Mouse (Mus musculus) stomach, embryonic 16.5 days (tissue): ENCODE measurements around the gene Med12l. TPM values are rescaled to one million over a fixed set of nuclear protein-coding genes. Genes with fewer than 3 reads are reported as not detected.

Experiments
- ATAC-seq: fragments of 200-750 bp; cut with Nextera tagmentation; 2 replicates; pipeline ENCODE4 v1.8.0; 2017; ENCODE audit warnings: moderate number of reproducible peaks, moderate TSS enrichment; ENCODE audit not compliant: insufficient read depth, low FRiP score
- H3K27ac ChIP-seq: fragments of 300-500 bp; sonication (generic); 2 replicates; pipeline ENCODE4 v1.5.1; 2014; ENCODE audit warnings: low read length
- H3K27me3 ChIP-seq: fragments of 300-500 bp; sonication (generic); 2 replicates; pipeline ENCODE4 v1.6.1; 2014; ENCODE audit warnings: low read length, control low read depth, mixed read lengths; ENCODE audit not compliant: control insufficient read depth, insufficient read depth
- H3K36me3 ChIP-seq: fragments of 300-500 bp; sonication (generic); 2 replicates; pipeline ENCODE4 v1.6.1; 2014; ENCODE audit warnings: low read length; ENCODE audit not compliant: control insufficient read depth, insufficient read depth
- H3K4me1 ChIP-seq: fragments of 300-500 bp; sonication (generic); 2 replicates; pipeline ENCODE4 v1.6.1; 2014; ENCODE audit warnings: low read length, control low read depth, mixed read lengths; ENCODE audit not compliant: control insufficient read depth, insufficient read depth
- H3K4me2 ChIP-seq: fragments of 300-500 bp; sonication (generic); 2 replicates; pipeline ENCODE4 v1.6.1; 2014; ENCODE audit warnings: low read depth, low read length, mixed read lengths
- H3K4me3 ChIP-seq: fragments of 300-500 bp; sonication (generic); replicated peaks from 2 replicates; pipeline ENCODE4 v1.5.1; 2014; ENCODE audit warnings: mild to moderate bottlenecking, low read length
- H3K9ac ChIP-seq: fragments of 300-500 bp; sonication (generic); 2 replicates; pipeline ENCODE4 v1.6.1; 2014; ENCODE audit warnings: low read length
- H3K9me3 ChIP-seq: fragments of 300-500 bp; sonication (generic); replicated peaks from 2 replicates; pipeline ENCODE4 v1.6.1; 2016; ENCODE audit warnings: low read length, control low read depth; ENCODE audit not compliant: control insufficient read depth
- WGBS: fragments of 180-500 bp; shearing (Covaris S2); extraction: QIAGEN DNeasy Blood & Tissue Kit; methylation state at CpG from one replicate; pipeline ENCODE4 v1.1.7; 2014; 5-methylcytosine and 5-hydroxymethylcytosine counted together
- polyA plus RNA-seq: library from polyadenylated mRNA; unstranded; fragments of >200 nt; fragmentation: Nextera tagmentation; extraction: Ambion mirVana; gene quantifications from 2 replicates; pipeline ENCODE4 v1.2.1, GENCODE M21; 2015

Med12l gene
- polyA plus RNA-seq, 1 experiment from 2014 or later, result 1.2 TPM

DNA sequence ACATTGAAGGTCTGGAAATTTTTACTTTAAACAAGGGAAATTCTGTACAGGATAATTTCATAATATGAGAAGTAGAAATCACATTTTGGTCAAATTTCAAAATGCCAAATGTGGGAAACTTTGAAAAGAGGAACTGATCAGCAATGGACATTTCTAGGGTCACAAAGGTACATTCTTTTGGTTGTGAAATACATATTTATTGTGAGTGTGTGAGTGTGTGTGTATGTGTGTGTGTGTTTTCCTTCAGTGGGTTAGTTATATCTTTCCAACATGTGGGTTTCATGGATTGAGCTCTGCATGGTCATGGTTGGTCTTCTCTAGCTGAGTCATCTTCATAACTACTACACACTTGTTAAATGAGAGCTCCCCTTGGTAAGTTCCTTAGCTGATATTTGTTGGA lies 206.8 kb downstream of the Med12l start:
- Histone ChIP-seq H3K9ac (no peak overlapping the region), H3K9me3 (no peaks in the 10 kb centered on the region), H3K4me1 (peaks cover 4% of the 10 kb centered on the region; the same call in 1 of the 2 replicates), H3K36me3 (no peaks in the 10 kb centered on the region), H3K27me3 (no peaks in the 10 kb centered on the region), H3K4me2 (no peak overlapping the region), H3K4me3 (no peak overlapping the region), H3K27ac (no peak overlapping the region)
- ATAC-seq, result no peak

DNA sequence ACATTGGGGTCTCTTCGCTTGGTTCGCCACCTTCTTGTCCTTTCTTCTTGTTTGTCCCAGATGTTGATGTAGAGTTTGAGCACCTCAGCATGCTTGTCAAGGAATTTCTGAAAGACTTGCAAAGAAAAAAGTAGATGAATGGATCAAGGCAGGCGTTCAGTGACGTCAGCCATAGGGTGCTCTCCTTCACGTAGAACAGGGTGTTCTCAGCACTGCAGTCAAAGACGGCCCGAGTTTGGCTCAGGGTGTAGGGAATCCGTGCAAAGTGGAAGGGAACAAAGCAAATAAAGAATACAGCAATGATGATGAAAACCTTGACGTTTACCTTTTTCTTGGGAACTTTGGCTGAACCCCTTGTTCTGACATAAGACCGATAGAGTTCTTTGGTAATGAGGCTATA lies 211.6 kb downstream of the Med12l start:
- Histone ChIP-seq H3K9me3 (no peaks in the 10 kb centered on the region), H3K4me3 (no peak overlapping the region), H3K4me1 (no peaks in the 10 kb centered on the region), H3K27ac (no peak overlapping the region), H3K36me3 (no peaks in the 10 kb centered on the region), H3K27me3 (no peaks in the 10 kb centered on the region), H3K9ac (no peak overlapping the region), H3K4me2 (no peak overlapping the region)
- no peak for ATAC-seq
- 82% methylated on average over 10 of the region's 10 CpGs for WGBS

DNA sequence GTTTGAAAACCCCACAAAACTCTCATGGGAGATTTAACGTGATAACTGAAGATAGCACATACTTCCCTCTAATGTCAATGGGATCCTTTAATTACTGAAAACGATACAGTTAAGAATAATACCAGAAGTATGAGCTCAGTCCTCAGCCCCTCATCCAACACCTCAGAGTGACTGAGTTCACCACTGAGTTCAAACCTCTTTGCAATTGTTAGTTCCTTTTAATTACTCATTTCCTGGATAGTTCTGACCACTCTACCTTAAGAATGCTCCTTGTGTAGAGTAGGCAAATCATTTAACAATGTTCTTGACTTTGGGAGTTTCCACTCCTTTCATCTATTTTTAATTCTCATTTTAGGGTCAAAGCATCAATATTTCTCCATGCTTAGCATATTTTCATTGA lies 213.7 kb downstream of the Med12l start:
- ATAC-seq, result no peak
- no peaks in the 10 kb centered on the region for H3K36me3 ChIP-seq

DNA sequence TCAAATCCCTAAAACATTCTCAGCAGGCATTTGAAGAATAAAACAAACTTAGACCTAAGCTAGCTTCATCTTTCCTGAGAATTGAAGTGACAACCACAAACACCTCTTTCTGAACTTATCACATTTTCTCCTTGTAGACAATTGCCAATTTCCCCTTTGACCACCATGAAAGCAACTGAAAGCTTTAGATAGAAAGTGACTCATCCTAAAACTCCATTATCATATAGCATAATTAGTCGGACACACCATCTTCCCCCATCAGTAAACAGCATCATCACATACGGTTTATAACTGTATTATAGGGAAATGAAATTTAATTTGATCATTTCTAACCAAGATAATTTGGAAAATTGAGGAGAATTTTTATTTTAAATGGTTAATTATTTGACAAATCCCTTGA lies 216.7 kb downstream of the Med12l start:
- no peak for ATAC-seq
- H3K9me3 ChIP-seq, result no peaks in the 10 kb centered on the region
- no peak overlapping the region for H3K27ac ChIP-seq
- no peak overlapping the region for H3K4me3 ChIP-seq
- WGBS, result 81% methylated on average over 2 of the region's 2 CpGs
- no peaks in the 10 kb centered on the region for H3K36me3 ChIP-seq
- H3K9ac ChIP-seq, result no peak overlapping the region
- 0 out of 2 replicates have a peak, but pooled peaks cover 4% of the 10 kb centered on the region for H3K4me1 ChIP-seq
- no peaks in the 10 kb centered on the region for H3K27me3 ChIP-seq
- no peak overlapping the region for H3K4me2 ChIP-seq

More for the DNA sequence above, 213.7 kb downstream of the Med12l start:
- H3K9ac ChIP-seq, result no peak overlapping the region
- H3K4me2 ChIP-seq, result no peak overlapping the region
- 79% methylated on average over 2 of the region's 2 CpGs for whole genome bisulfite sequencing
- H3K27ac ChIP-seq, result no peak overlapping the region
- H3K27me3 ChIP-seq, result no peaks in the 10 kb centered on the region
- H3K4me1 ChIP-seq, result no peaks in the 10 kb centered on the region
- H3K9me3 ChIP-seq, result no peaks in the 10 kb centered on the region
- H3K4me3 ChIP-seq, result no peak overlapping the region

DNA sequence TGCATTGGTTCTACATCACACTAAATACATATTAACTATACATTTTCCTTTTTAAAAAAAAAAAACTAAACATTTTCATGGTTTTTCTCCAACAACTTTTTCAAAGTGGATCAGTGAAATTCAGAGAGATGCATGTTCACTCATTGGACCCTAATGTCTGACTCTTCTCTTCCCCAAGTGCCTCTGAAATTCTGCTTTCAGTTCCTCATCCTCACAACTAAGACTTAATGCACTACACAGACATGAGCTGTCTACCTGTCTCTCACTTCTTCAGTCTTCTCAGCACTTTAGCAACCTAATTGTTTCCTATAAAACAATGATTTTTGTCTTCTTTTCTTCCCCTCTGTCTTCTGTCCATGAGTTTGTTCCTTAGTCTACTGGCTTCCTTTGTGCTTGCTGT lies 219.8 kb downstream of the Med12l start:
- Histone ChIP-seq H3K36me3 (no peaks in the 10 kb centered on the region), H3K27ac (no peak overlapping the region), H3K4me2 (no peak overlapping the region), H3K4me3 (no peak overlapping the region), H3K4me1 (0 out of 2 replicates have a peak, but pooled peaks cover 4% of the 10 kb centered on the region), H3K9me3 (no peaks in the 10 kb centered on the region), H3K9ac (no peak overlapping the region), H3K27me3 (no peaks in the 10 kb centered on the region)
- ATAC-seq, result no peak

DNA sequence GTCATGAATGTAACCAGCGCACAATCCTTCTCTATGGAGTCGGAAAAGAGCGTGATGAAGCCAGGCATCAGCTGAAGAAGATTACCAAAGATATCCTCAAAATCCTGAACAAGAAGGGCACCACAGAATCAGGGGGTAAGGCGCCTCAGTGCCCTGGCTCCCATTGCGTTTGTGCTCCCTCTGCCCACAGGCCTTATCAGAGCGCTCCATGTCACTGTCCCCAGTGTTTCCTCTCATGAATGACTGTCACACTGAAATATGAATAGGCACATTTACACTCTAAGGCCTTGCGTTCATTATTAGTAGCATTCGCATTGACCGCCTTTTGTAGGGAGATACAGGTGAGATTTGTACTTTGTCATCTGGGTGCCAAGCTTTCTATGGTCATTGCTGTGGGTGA lies 222.1 kb downstream of the Med12l start:
- H3K4me3 ChIP-seq, result no peak overlapping the region
- ATAC-seq, result no peak
- H3K27me3 ChIP-seq, result no peaks in the 10 kb centered on the region
- no peak overlapping the region for H3K9ac ChIP-seq
- H3K9me3 ChIP-seq, result no peaks in the 10 kb centered on the region
- H3K4me2 ChIP-seq, result no peak overlapping the region
- no peaks in the 10 kb centered on the region for H3K36me3 ChIP-seq
- 0 out of 2 replicates have a peak, but pooled peaks cover 4% of the 10 kb centered on the region for H3K4me1 ChIP-seq
- 95% methylated on average over 9 of the region's 9 CpGs for WGBS
- H3K27ac ChIP-seq, result no peak overlapping the region

DNA sequence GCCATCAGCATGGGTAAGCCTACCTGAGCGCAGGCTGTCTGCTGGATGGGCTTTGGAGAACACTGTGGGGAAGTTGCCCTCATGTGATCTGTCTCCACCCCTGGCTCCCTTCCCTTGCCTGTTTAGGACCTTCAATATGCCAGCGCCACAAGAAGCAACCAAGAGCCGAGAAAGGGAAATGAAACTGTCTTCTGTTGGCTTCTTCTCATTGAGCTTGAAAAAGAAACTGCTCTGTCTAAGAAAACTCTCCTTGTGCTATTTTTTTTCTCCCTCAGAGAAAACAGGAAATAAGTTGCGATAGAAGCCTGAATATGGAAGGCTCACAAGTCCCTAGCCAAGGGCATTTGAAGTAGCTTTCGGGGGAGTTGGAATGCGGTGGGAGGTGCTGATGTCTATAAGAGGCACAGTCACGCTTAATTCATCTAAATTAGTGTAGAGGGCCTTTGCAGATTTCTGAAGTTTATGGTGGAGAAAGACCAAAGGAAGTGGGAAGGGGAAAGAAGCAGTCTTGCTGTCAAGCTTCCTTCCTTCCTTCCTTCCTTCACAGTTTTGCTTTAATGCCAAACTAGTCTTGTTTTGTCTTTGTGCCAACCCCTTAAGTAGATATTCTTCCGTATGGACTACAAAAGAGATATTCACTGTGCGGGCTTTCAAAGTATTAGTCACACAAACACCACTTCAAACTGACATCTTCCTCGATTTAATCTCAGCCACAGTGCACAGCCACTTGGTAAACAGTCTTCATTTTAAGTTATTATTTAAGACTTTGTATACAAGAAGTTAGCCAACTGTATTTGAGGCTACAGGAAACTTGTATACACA lies 223.3 kb downstream of the Med12l start:
- Histone ChIP-seq H3K4me2 (0 out of 2 replicates have a peak overlapping the region, but pooled peaks have one; percentile 6), H3K4me3 (no peak overlapping the region), H3K4me1 (0 out of 2 replicates have a peak, but pooled peaks cover 4% of the 10 kb centered on the region), H3K9me3 (no peaks in the 10 kb centered on the region), H3K36me3 (no peaks in the 10 kb centered on the region), H3K27ac (peak overlapping the region; percentile 73), H3K9ac (no peak overlapping the region), H3K27me3 (no peaks in the 10 kb centered on the region)
- ATAC-seq, result peak; percentile 56
- WGBS, result 49% methylated on average over 10 of the region's 10 CpGs

DNA sequence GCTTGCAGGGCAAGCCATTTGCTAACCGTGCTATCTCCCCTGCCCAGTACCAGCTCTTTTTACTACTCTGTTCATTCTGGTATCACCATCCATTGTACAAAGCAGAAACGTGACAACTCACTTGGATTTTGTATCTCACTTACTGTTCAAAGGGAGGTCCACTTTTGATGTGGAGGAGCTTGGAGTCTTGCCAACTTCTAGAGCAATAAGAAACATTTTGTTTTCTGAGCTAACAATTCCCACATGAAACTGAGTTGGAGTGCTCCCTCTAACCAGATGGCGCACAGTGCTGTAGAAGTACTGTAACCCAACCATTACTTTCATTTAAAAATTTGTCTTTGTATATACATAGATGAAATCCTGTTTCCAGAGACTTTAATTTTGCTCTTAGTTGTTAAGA lies 225.3 kb downstream of the Med12l start:
- no peak for ATAC-seq
- H3K27ac ChIP-seq, result no peak overlapping the region

DNA sequence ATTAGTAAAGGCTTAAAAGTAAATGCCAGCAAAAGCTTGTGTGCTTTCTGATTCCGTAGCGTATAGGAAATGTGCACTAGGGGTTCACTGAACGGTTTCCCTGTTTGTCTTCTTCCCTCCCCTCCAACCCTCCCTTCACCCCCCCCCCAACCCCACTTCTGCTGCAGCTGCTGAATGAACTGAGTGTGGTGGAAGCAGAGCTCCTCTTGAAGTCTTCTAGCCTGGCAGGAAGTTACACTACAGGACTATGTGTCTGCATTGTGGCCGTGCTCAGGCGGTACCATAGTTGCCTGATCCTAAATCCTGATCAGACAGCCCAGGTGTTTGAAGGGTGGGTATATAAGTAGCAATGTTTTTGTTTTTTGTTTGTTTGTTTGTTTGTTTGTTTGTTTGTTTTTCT lies 229.3 kb downstream of the Med12l start:
- Histone ChIP-seq H3K27me3 (no peaks in the 10 kb centered on the region), H3K27ac (no peak overlapping the region), H3K36me3 (no peaks in the 10 kb centered on the region), H3K9me3 (no peaks in the 10 kb centered on the region), H3K9ac (no peak overlapping the region), H3K4me3 (no peak overlapping the region), H3K4me1 (no peaks in the 10 kb centered on the region), H3K4me2 (no peak overlapping the region)
- 59% methylated on average over 5 of the region's 5 CpGs for WGBS
- ATAC-seq, result no peak

More for the DNA sequence above, 225.3 kb downstream of the Med12l start:
- 67% methylated on average over 3 of the region's 3 CpGs for WGBS
- H3K4me3 ChIP-seq, result no peak overlapping the region
- 0 out of 2 replicates have a peak, but pooled peaks cover 4% of the 10 kb centered on the region for H3K4me1 ChIP-seq
- H3K4me2 ChIP-seq, result no peak overlapping the region
- no peaks in the 10 kb centered on the region for H3K27me3 ChIP-seq
- H3K36me3 ChIP-seq, result no peaks in the 10 kb centered on the region
- no peak overlapping the region for H3K9ac ChIP-seq
- no peaks in the 10 kb centered on the region for H3K9me3 ChIP-seq
